Mouse (Mus musculus) left cerebral cortex, adult 11 months (tissue): ENCODE results near the gene Noct.

Experiments used
- DNase-seq: peaks from one replicate; pipeline ENCODE4 v3.0.0; 2022; ENCODE audit warnings: low spot score

Gene Noct

GRCm38 (mm10) chr3:51277201-51278150, 53.2 kb downstream of the Noct start:
- peak; percentile 79 for DNase-seq

GRCm38 (mm10) chr3:51278433-51278832, 54.2 kb downstream of the Noct start:
- no peak for DNase-seq

GRCm38 (mm10) chr3:51281727-51282126, 57.5 kb downstream of the Noct start:
- DNase-seq, result no peak

GRCm38 (mm10) chr3:51284375-51284774, 60.1 kb downstream of the Noct start:
- DNase-seq, result no peak

GRCm38 (mm10) chr3:51288880-51289821, 64.9 kb downstream of the Noct start:
- peak; percentile 71 for DNase-seq

GRCm38 (mm10) chr3:51294251-51294650, 70.0 kb downstream of the Noct start:
- DNase-seq, result no peak

- peak; percentile 18 for DNase-seq
Observed at GRCm38 (mm10) chr3:51295225-51295624, 71.0 kb downstream of the Noct start.

- DNase-seq, result no peak
Observed at GRCm38 (mm10) chr3:51296790-51297189, 72.5 kb downstream of the Noct start.
